Mouse (Mus musculus) heart, postnatal 0 days (tissue): ENCODE data around the gene Camk2d. TPM values are rescaled to one million over a fixed set of nuclear protein-coding genes. Genes with fewer than 3 reads are reported as not detected.

ENCODE experiments used
- ATAC-seq: fragments of 200-750 bp; cut with Nextera tagmentation; 2 replicates; pipeline ENCODE4 v1.8.0; 2017; ENCODE audit warnings: low read depth, moderate number of reproducible peaks, moderate library complexity; ENCODE audit not compliant: insufficient read depth
- DNase-seq: peaks from one replicate; pipeline ENCODE4 v3.0.0-alpha.2; 2016; ENCODE audit warnings: low spot score
- H3K27ac ChIP-seq: fragments of 300-500 bp; sonication (generic); 2 replicates; pipeline ENCODE4 v1.5.1; 2014; ENCODE audit warnings: low read depth, mild to moderate bottlenecking
- H3K27me3 ChIP-seq: fragments of 300-500 bp; sonication (generic); 2 replicates; pipeline ENCODE4 v1.6.1; 2014; ENCODE audit warnings: low read length, mixed read lengths; ENCODE audit not compliant: control insufficient read depth, insufficient read depth
- H3K36me3 ChIP-seq: fragments of 300-500 bp; sonication (generic); replicated peaks from 2 replicates; pipeline ENCODE4 v1.6.1; 2014; ENCODE audit warnings: low read length, mixed read lengths; ENCODE audit not compliant: control insufficient read depth, insufficient read depth
- H3K4me1 ChIP-seq: fragments of 300-500 bp; sonication (generic); 2 replicates; pipeline ENCODE4 v1.6.1; 2014; ENCODE audit warnings: antibody characterized with exemption; ENCODE audit not compliant: control insufficient read depth, insufficient read depth
- H3K4me2 ChIP-seq: fragments of 300-500 bp; sonication (generic); 2 replicates; pipeline ENCODE4 v1.6.1; 2014; ENCODE audit warnings: low read depth, mild to moderate bottlenecking, low read length, moderate library complexity
- H3K4me3 ChIP-seq: fragments of 300-500 bp; sonication (generic); 2 replicates; pipeline ENCODE4 v1.5.1; 2014; ENCODE audit warnings: low read depth, low read length
- H3K9ac ChIP-seq: fragments of 300-500 bp; sonication (generic); replicated peaks from 2 replicates; pipeline ENCODE4 v1.6.1; 2014; ENCODE audit warnings: low read depth, low read length, mixed read lengths
- H3K9me3 ChIP-seq: fragments of 300-500 bp; sonication (generic); replicated peaks from 2 replicates; pipeline ENCODE4 v1.6.1; 2016; ENCODE audit warnings: low read length; ENCODE audit not compliant: control insufficient read depth
- CTCF ChIP-seq: IDR thresholded peaks from 2 replicates; pipeline ENCODE4 v1.5.1; 2016; ENCODE audit warnings: antibody characterized with exemption, control low read depth, low read depth
- EP300 ChIP-seq: IDR thresholded peaks from 2 replicates; pipeline ENCODE4 v1.6.1; 2016; ENCODE audit warnings: antibody characterized with exemption, low read depth
- WGBS: fragments of 180-500 bp; shearing (Covaris S2); extraction: QIAGEN DNeasy Blood & Tissue Kit; methylation state at CpG from one replicate; pipeline ENCODE4 v1.1.7; 2014; 5-methylcytosine and 5-hydroxymethylcytosine counted together
- polyA plus RNA-seq: library from polyadenylated mRNA; unstranded; fragments of >200 nt; fragmentation: Nextera tagmentation; extraction: Ambion mirVana; gene quantifications from 2 replicates; pipeline ENCODE4 v1.2.1, GENCODE M21; 2015
- total RNA-seq: library from RNA; depleted of rRNA; stranded (reverse); fragments of >200 nt; gene quantifications from 2 replicates; pipeline ENCODE4 v1.2.3, GENCODE M21; 2014; ENCODE audit warnings: low replicate concordance

Gene Camk2d
- total and polyA plus RNA-seq, 2 experiments from 2014 or later, result 109 to 191 TPM

- H3K9ac ChIP-seq, result peak overlapping the region; percentile 46; the same call in 1 of the 2 replicates
- TF ChIP-seq CTCF (no peak), EP300 (no peak)
- H3K27ac ChIP-seq, result peak overlapping the region; percentile 79
- ATAC-seq (peak; percentile 87), DNase-seq (peak; percentile 79)
- H3K4me1 ChIP-seq, result peaks cover 56% of the 10 kb centered on the region
- 19% methylated on average over 19 of the region's 19 CpGs for WGBS
- peak overlapping the region; percentile 53 for H3K4me2 ChIP-seq
- H3K4me3 ChIP-seq, result no peak overlapping the region
- H3K9me3 ChIP-seq, result no peaks in the 10 kb centered on the region
- H3K27me3 ChIP-seq, result no peaks in the 10 kb centered on the region
- no peaks in the 10 kb centered on the region for H3K36me3 ChIP-seq
Measured at GRCm38 (mm10) chr3:126630111-126630869, 34.2 kb downstream of the Camk2d start.

GRCm38 (mm10) chr3:126631583-126631982, 35.5 kb downstream of the Camk2d start:
- no peak for TF ChIP-seq EP300
- no peak for TF ChIP-seq CTCF
- H3K9ac ChIP-seq, result no peak overlapping the region
- H3K27me3 ChIP-seq, result no peaks in the 10 kb centered on the region
- 28% methylated on average over 8 of the region's 8 CpGs for WGBS
- H3K27ac ChIP-seq, result peak overlapping the region; percentile 70
- no peaks in the 10 kb centered on the region for H3K36me3 ChIP-seq
- DNase-seq (no peak), ATAC-seq (no peak)
- no peak overlapping the region for H3K4me3 ChIP-seq
- H3K9me3 ChIP-seq, result no peaks in the 10 kb centered on the region
- H3K4me1 ChIP-seq, result peaks cover 52% of the 10 kb centered on the region
- H3K4me2 ChIP-seq, result peak overlapping the region; percentile 33

GRCm38 (mm10) chr3:126632580-126632979, 36.5 kb downstream of the Camk2d start:
- TF ChIP-seq EP300 (no peak), CTCF (no peak)
- 79% methylated on average over 7 of the region's 7 CpGs for WGBS
- Histone ChIP-seq H3K4me1 (peaks cover 52% of the 10 kb centered on the region), H3K9ac (no peak overlapping the region), H3K4me2 (no peak overlapping the region), H3K4me3 (no peak overlapping the region), H3K36me3 (no peaks in the 10 kb centered on the region), H3K9me3 (no peaks in the 10 kb centered on the region), H3K27me3 (no peaks in the 10 kb centered on the region), H3K27ac (no peak overlapping the region)
- DNase-seq, result no peak
- ATAC-seq, result no peak

- H3K36me3 ChIP-seq, result no peaks in the 10 kb centered on the region
- H3K9me3 ChIP-seq, result no peaks in the 10 kb centered on the region
- H3K27ac ChIP-seq, result peak overlapping the region; percentile 15
- ATAC-seq (no peak), DNase-seq (no peak)
- H3K4me3 ChIP-seq, result no peak overlapping the region
- TF ChIP-seq CTCF (no peak), EP300 (no peak)
- no peak overlapping the region for H3K9ac ChIP-seq
- peaks cover 52% of the 10 kb centered on the region for H3K4me1 ChIP-seq
- no peaks in the 10 kb centered on the region for H3K27me3 ChIP-seq
- WGBS, result 36% methylated on average over 6 of the region's 6 CpGs
- no peak overlapping the region for H3K4me2 ChIP-seq
Measured at GRCm38 (mm10) chr3:126634171-126634570, 38.1 kb downstream of the Camk2d start.

- no peak for ATAC-seq
- H3K4me2 ChIP-seq, result 0 out of 2 replicates have a peak overlapping the region, but pooled peaks have one; percentile 51
- H3K27ac ChIP-seq, result peak overlapping the region; percentile 95
Measured at GRCm38 (mm10) chr3:126638259-126638658, 42.2 kb downstream of the Camk2d start.

More at GRCm38 (mm10) chr3:126638259-126638658, 42.2 kb downstream of the Camk2d start:
- Histone ChIP-seq H3K27me3 (no peaks in the 10 kb centered on the region), H3K9me3 (no peaks in the 10 kb centered on the region), H3K4me3 (no peak overlapping the region), H3K36me3 (no peaks in the 10 kb centered on the region), H3K9ac (no peak overlapping the region), H3K4me1 (peaks cover 37% of the 10 kb centered on the region)
- WGBS, result 16% methylated on average over 1 of the region's 1 CpGs
- TF ChIP-seq EP300 (no peak), CTCF (no peak)
- DNase-seq, result no peak
